Mouse (Mus musculus) embryonic facial prominence, embryonic 14.5 days (tissue): ENCODE data around the gene Slc39a9. TPM values are rescaled to one million over a fixed set of nuclear protein-coding genes. Genes with fewer than 3 reads are reported as not detected.

Experiments
- ATAC-seq: fragments of 200-750 bp; cut with Nextera tagmentation; 2 replicates; pipeline ENCODE4 v1.8.0; 2017; ENCODE audit warnings: low read depth, moderate number of reproducible peaks, moderate TSS enrichment
- DNase-seq: peaks from one replicate; pipeline ENCODE4 v3.0.0-alpha.2; 2015; ENCODE audit warnings: low spot score
- H3K27ac ChIP-seq: fragments of 300-500 bp; sonication (generic); replicated peaks from 2 replicates; pipeline ENCODE4 v1.5.1; 2014; ENCODE audit warnings: low read depth, mild to moderate bottlenecking, low read length, moderate library complexity
- H3K27me3 ChIP-seq: fragments of 300-500 bp; sonication (generic); replicated peaks from 2 replicates; pipeline ENCODE4 v1.6.1; 2014; ENCODE audit warnings: low read length; ENCODE audit not compliant: control insufficient read depth, insufficient read depth
- H3K36me3 ChIP-seq: fragments of 300-500 bp; sonication (generic); 2 replicates; pipeline ENCODE4 v1.6.1; 2014; ENCODE audit warnings: low read length, mixed read lengths; ENCODE audit not compliant: control insufficient read depth, insufficient read depth
- H3K4me1 ChIP-seq: fragments of 300-500 bp; sonication (generic); 2 replicates; pipeline ENCODE4 v1.6.1; 2014; ENCODE audit warnings: antibody characterized with exemption, low read length; ENCODE audit not compliant: control insufficient read depth, insufficient read depth
- H3K4me2 ChIP-seq: fragments of 300-500 bp; sonication (generic); 2 replicates; pipeline ENCODE4 v1.6.1; 2014; ENCODE audit warnings: low read depth, mild to moderate bottlenecking, low read length, moderate library complexity, mixed read lengths
- H3K4me3 ChIP-seq: fragments of 300-500 bp; sonication (generic); 2 replicates; pipeline ENCODE4 v1.5.1; 2014; ENCODE audit warnings: low read depth, mild to moderate bottlenecking, low read length
- H3K9ac ChIP-seq: fragments of 300-500 bp; sonication (generic); 2 replicates; pipeline ENCODE4 v1.6.1; 2014; ENCODE audit warnings: low read depth, mild to moderate bottlenecking, low read length, moderate library complexity, mixed read lengths
- H3K9me3 ChIP-seq: fragments of 300-500 bp; sonication (generic); 2 replicates; pipeline ENCODE4 v1.6.1; 2016; ENCODE audit warnings: low read length; ENCODE audit not compliant: control insufficient read depth
- WGBS: fragments of 180-500 bp; shearing (Covaris S2); extraction: QIAGEN DNeasy Blood & Tissue Kit; methylation state at CpG from one replicate; pipeline ENCODE4 v1.1.7; 2014; 5-methylcytosine and 5-hydroxymethylcytosine counted together
- polyA plus RNA-seq: library from polyadenylated mRNA; unstranded; fragments of >200 nt; fragmentation: Nextera tagmentation; extraction: Ambion mirVana; gene quantifications from 2 replicates; pipeline ENCODE4 v1.2.1, GENCODE M21; 2014

Slc39a9 gene
- polyA plus RNA-seq, 1 experiment from 2014 or later: 26.7 TPM

- Histone ChIP-seq H3K4me2 (no peak overlapping the region), H3K4me3 (no peak overlapping the region), H3K9me3 (no peaks in the 10 kb centered on the region), H3K9ac (no peak overlapping the region), H3K4me1 (no peaks in the 10 kb centered on the region), H3K36me3 (peaks cover 56% of the 10 kb centered on the region), H3K27ac (no peak overlapping the region), H3K27me3 (no peaks in the 10 kb centered on the region)
- DNase-seq (no peak), ATAC-seq (no peak)
- 86% methylated on average over 5 of the region's 5 CpGs for whole genome bisulfite sequencing
These were observed 11.9 kb upstream of the Slc39a9 start for GRCm38 (mm10) chr12:80631790-80632189.

- 3% methylated on average over 29 of the region's 48 CpGs for WGBS
- peak; percentile 32 for DNase-seq
These were observed 674 bp upstream of the Slc39a9 start for GRCm38 (mm10) chr12:80642725-80643692.

GRCm38 (mm10) chr12:80644506-80644868 lies 804 bp downstream of the Slc39a9 start:
- Histone ChIP-seq H3K27ac (peak overlapping the region; percentile 93; the same call in 1 of the 2 replicates), H3K9ac (peak overlapping the region; percentile 92), H3K36me3 (peaks cover 35% of the 10 kb centered on the region), H3K4me3 (peak overlapping the region; percentile 81), H3K4me2 (peak overlapping the region; percentile 88), H3K9me3 (no peaks in the 10 kb centered on the region), H3K4me1 (peaks cover 26% of the 10 kb centered on the region), H3K27me3 (no peaks in the 10 kb centered on the region)
- ATAC-seq (no peak), DNase-seq (no peak)
- WGBS: 5% methylated on average over 18 of the region's 18 CpGs

More at GRCm38 (mm10) chr12:80642725-80643692, 674 bp upstream of the Slc39a9 start:
- Histone ChIP-seq H3K4me3 (peak overlapping the region; percentile 81), H3K27ac (peak overlapping the region; percentile 93), H3K27me3 (no peaks in the 10 kb centered on the region), H3K36me3 (peaks cover 42% of the 10 kb centered on the region), H3K9ac (peak overlapping the region; percentile 92), H3K9me3 (no peaks in the 10 kb centered on the region), H3K4me1 (peaks cover 26% of the 10 kb centered on the region), H3K4me2 (peak overlapping the region; percentile 88)
- peak; percentile 64 for ATAC-seq

- Histone ChIP-seq H3K4me3 (0 out of 2 replicates have a peak overlapping the region, but pooled peaks have one; percentile 81), H3K27ac (no peak overlapping the region), H3K36me3 (peaks cover 25% of the 10 kb centered on the region), H3K27me3 (no peaks in the 10 kb centered on the region), H3K9ac (peak overlapping the region; percentile 26; the same call in 1 of the 2 replicates), H3K4me1 (peaks cover 26% of the 10 kb centered on the region), H3K4me2 (peak overlapping the region; percentile 88), H3K9me3 (no peaks in the 10 kb centered on the region)
- DNase-seq: no peak
- ATAC-seq: no peak
- WGBS: 84% methylated on average over 3 of the region's 3 CpGs
These were observed 2.7 kb downstream of the Slc39a9 start for GRCm38 (mm10) chr12:80646377-80646776.

- Histone ChIP-seq H3K27me3 (no peaks in the 10 kb centered on the region), H3K9ac (no peak overlapping the region), H3K4me3 (no peak overlapping the region), H3K4me1 (no peaks in the 10 kb centered on the region), H3K9me3 (no peaks in the 10 kb centered on the region), H3K36me3 (peaks cover 7% of the 10 kb centered on the region; the same call in 1 of the 2 replicates), H3K4me2 (no peak overlapping the region), H3K27ac (no peak overlapping the region)
- ATAC-seq (peak; percentile 53; the same call in 1 of the 2 replicates), DNase-seq (peak; percentile 8)
- 95% methylated on average over 7 of the region's 7 CpGs for WGBS
These were observed 10.4 kb downstream of the Slc39a9 start for GRCm38 (mm10) chr12:80653951-80654658.

- H3K27ac ChIP-seq: no peak overlapping the region
- 89% methylated on average over 3 of the region's 3 CpGs for WGBS
- no peaks in the 10 kb centered on the region for H3K27me3 ChIP-seq
- no peak overlapping the region for H3K4me2 ChIP-seq
- no peak for DNase-seq
- no peak for ATAC-seq
- no peaks in the 10 kb centered on the region for H3K9me3 ChIP-seq
- H3K4me3 ChIP-seq: no peak overlapping the region
- H3K9ac ChIP-seq: no peak overlapping the region
- H3K4me1 ChIP-seq: no peaks in the 10 kb centered on the region
- 0 out of 2 replicates have a peak, but pooled peaks cover 6% of the 10 kb centered on the region for H3K36me3 ChIP-seq
These were observed 11.0 kb downstream of the Slc39a9 start for GRCm38 (mm10) chr12:80654659-80655025.

- Histone ChIP-seq H3K36me3 (peaks cover 11% of the 10 kb centered on the region), H3K27me3 (no peaks in the 10 kb centered on the region), H3K9me3 (no peaks in the 10 kb centered on the region), H3K9ac (no peak overlapping the region), H3K4me3 (no peak overlapping the region), H3K27ac (no peak overlapping the region), H3K4me2 (no peak overlapping the region), H3K4me1 (no peaks in the 10 kb centered on the region)
- ATAC-seq: no peak
- no peak for DNase-seq
- 83% methylated on average over 6 of the region's 6 CpGs for WGBS
These were observed 15.0 kb downstream of the Slc39a9 start for GRCm38 (mm10) chr12:80658661-80659060.

- WGBS: 87% methylated on average over 10 of the region's 10 CpGs
- no peak overlapping the region for H3K4me2 ChIP-seq
- H3K27me3 ChIP-seq: no peaks in the 10 kb centered on the region
- ATAC-seq: no peak
- H3K4me1 ChIP-seq: no peaks in the 10 kb centered on the region
- H3K9ac ChIP-seq: no peak overlapping the region
- H3K36me3 ChIP-seq: peaks cover 31% of the 10 kb centered on the region
- H3K4me3 ChIP-seq: no peak overlapping the region
- H3K27ac ChIP-seq: no peak overlapping the region
- no peaks in the 10 kb centered on the region for H3K9me3 ChIP-seq
- no peak for DNase-seq
These were observed 18.6 kb downstream of the Slc39a9 start for GRCm38 (mm10) chr12:80662322-80662721.
